Mouse (Mus musculus): Measurements from ENCODE around the gene Rp9. TPM values are rescaled to one million over a fixed set of nuclear protein-coding genes. Genes with fewer than 3 reads are reported as not detected.

Gene Rp9
- polyA plus RNA-seq (2012; ENCODE audit: insufficient read depth, insufficient read length, low replicate concordance, missing spikeins), result not detected in 2 replicates

- no peak for TF ChIP-seq POLR2A (IDR thresholded peaks at IDR 0.05; ENCODE audit: insufficient read depth, low read depth, low read length)
- no peak within 1 kb of the TSS for H3K27ac ChIP-seq (ENCODE audit: insufficient read depth, low read depth, low read length)
- H3K4me3 ChIP-seq (ENCODE audit: insufficient read depth, low read depth, low read length), result no peak within 1 kb of the TSS
- 90% methylated on average over 3 of the region's 3 CpGs for WGBS
- no peaks in the 10 kb centered on the region for H3K4me1 ChIP-seq (ENCODE audit: control insufficient read depth, insufficient read depth, low read length)
These were observed at the start of gene Rp9 for GRCm38 (mm10) chr9:22469643-22470042. Gene Rp9 (minus strand): TSS chr9:22469743.

GRCm38 (mm10) chr9:22518394-22519041 lies 49.0 kb upstream of the Rp9 start:
- TF ChIP-seq POLR2A (IDR thresholded peaks at IDR 0.05; ENCODE audit: insufficient read depth, low read depth, low read length) (no peak), CTCF (IDR thresholded peaks at IDR 0.05; ENCODE audit: insufficient read depth, low read depth, low read length) (no peak)
- H3K27ac ChIP-seq (ENCODE audit: insufficient read depth, low read depth, low read length), result no peak overlapping the region
- H3K4me1 ChIP-seq (ENCODE audit: control insufficient read depth, insufficient read depth, low read length), result no peaks in the 10 kb centered on the region
- H3K4me3 ChIP-seq (ENCODE audit: insufficient read depth, low read depth, low read length), result no peak overlapping the region
- WGBS, result 96% methylated on average over 3 of the region's 3 CpGs

- WGBS, result 94% methylated on average over 4 of the region's 4 CpGs
- H3K27ac ChIP-seq (ENCODE audit: insufficient read depth, low read depth, low read length), result no peak overlapping the region
- no peak overlapping the region for H3K4me3 ChIP-seq (ENCODE audit: insufficient read depth, low read depth, low read length)
- TF ChIP-seq POLR2A (IDR thresholded peaks at IDR 0.05; ENCODE audit: insufficient read depth, low read depth, low read length) (no peak), CTCF (IDR thresholded peaks at IDR 0.05; ENCODE audit: insufficient read depth, low read depth, low read length) (no peak)
- no peaks in the 10 kb centered on the region for H3K4me1 ChIP-seq (ENCODE audit: control insufficient read depth, insufficient read depth, low read length)
These were observed 45.5 kb upstream of the Rp9 start for GRCm38 (mm10) chr9:22515076-22515475.

GRCm38 (mm10) chr9:22505574-22505973 lies 36.0 kb upstream of the Rp9 start:
- WGBS, result 97% methylated on average over 2 of the region's 2 CpGs
- Histone ChIP-seq H3K4me3 (ENCODE audit: insufficient read depth, low read depth, low read length) (no peak overlapping the region), H3K27ac (ENCODE audit: insufficient read depth, low read depth, low read length) (no peak overlapping the region), H3K4me1 (ENCODE audit: control insufficient read depth, insufficient read depth, low read length) (peaks cover 4% of the 10 kb centered on the region)
- TF ChIP-seq CTCF (IDR thresholded peaks at IDR 0.05; ENCODE audit: insufficient read depth, low read depth, low read length) (no peak), POLR2A (IDR thresholded peaks at IDR 0.05; ENCODE audit: insufficient read depth, low read depth, low read length) (no peak)

- H3K4me1 ChIP-seq (ENCODE audit: control insufficient read depth, insufficient read depth, low read length), result peaks cover 4% of the 10 kb centered on the region
- H3K27ac ChIP-seq (ENCODE audit: insufficient read depth, low read depth, low read length), result no peak overlapping the region
- no peak for TF ChIP-seq POLR2A (IDR thresholded peaks at IDR 0.05; ENCODE audit: insufficient read depth, low read depth, low read length)
- TF ChIP-seq CTCF (IDR thresholded peaks at IDR 0.05; ENCODE audit: insufficient read depth, low read depth, low read length), result no peak
- H3K4me3 ChIP-seq (ENCODE audit: insufficient read depth, low read depth, low read length), result no peak overlapping the region
- WGBS, result 90% methylated on average over 5 of the region's 5 CpGs
These were observed 34.0 kb upstream of the Rp9 start for GRCm38 (mm10) chr9:22503581-22503980.

GRCm38 (mm10) chr9:22502972-22503371 lies 33.4 kb upstream of the Rp9 start:
- Histone ChIP-seq H3K4me3 (ENCODE audit: insufficient read depth, low read depth, low read length) (no peak overlapping the region), H3K27ac (ENCODE audit: insufficient read depth, low read depth, low read length) (no peak overlapping the region), H3K4me1 (ENCODE audit: control insufficient read depth, insufficient read depth, low read length) (peaks cover 4% of the 10 kb centered on the region)
- TF ChIP-seq CTCF (IDR thresholded peaks at IDR 0.05; ENCODE audit: insufficient read depth, low read depth, low read length) (no peak), POLR2A (IDR thresholded peaks at IDR 0.05; ENCODE audit: insufficient read depth, low read depth, low read length) (no peak)
- 31% methylated on average over 2 of the region's 2 CpGs for WGBS

GRCm38 (mm10) chr9:22497021-22497767 lies 27.7 kb upstream of the Rp9 start:
- 92% methylated on average over 6 of the region's 6 CpGs for WGBS
- H3K4me3 ChIP-seq (ENCODE audit: insufficient read depth, low read depth, low read length), result no peak overlapping the region

GRCm38 (mm10) chr9:22495133-22495532 lies 25.6 kb upstream of the Rp9 start:
- 96% methylated on average over 2 of the region's 2 CpGs for WGBS
- H3K4me1 ChIP-seq (ENCODE audit: control insufficient read depth, insufficient read depth, low read length), result no peaks in the 10 kb centered on the region
- H3K4me3 ChIP-seq (ENCODE audit: insufficient read depth, low read depth, low read length), result no peak overlapping the region
- H3K27ac ChIP-seq (ENCODE audit: insufficient read depth, low read depth, low read length), result no peak overlapping the region
- TF ChIP-seq POLR2A (IDR thresholded peaks at IDR 0.05; ENCODE audit: insufficient read depth, low read depth, low read length), result no peak
- TF ChIP-seq CTCF (IDR thresholded peaks at IDR 0.05; ENCODE audit: insufficient read depth, low read depth, low read length), result no peak

More at GRCm38 (mm10) chr9:22497021-22497767, 27.7 kb upstream of the Rp9 start:
- H3K27ac ChIP-seq (ENCODE audit: insufficient read depth, low read depth, low read length), result no peak overlapping the region
- H3K4me1 ChIP-seq (ENCODE audit: control insufficient read depth, insufficient read depth, low read length), result no peaks in the 10 kb centered on the region
- no peak for TF ChIP-seq POLR2A (IDR thresholded peaks at IDR 0.05; ENCODE audit: insufficient read depth, low read depth, low read length)
- TF ChIP-seq CTCF (IDR thresholded peaks at IDR 0.05; ENCODE audit: insufficient read depth, low read depth, low read length), result no peak

- no peak overlapping the region for H3K4me3 ChIP-seq (ENCODE audit: insufficient read depth, low read depth, low read length)
- no peaks in the 10 kb centered on the region for H3K4me1 ChIP-seq (ENCODE audit: control insufficient read depth, insufficient read depth, low read length)
- TF ChIP-seq CTCF (IDR thresholded peaks at IDR 0.05; ENCODE audit: insufficient read depth, low read depth, low read length), result no peak
- TF ChIP-seq POLR2A (IDR thresholded peaks at IDR 0.05; ENCODE audit: insufficient read depth, low read depth, low read length), result no peak
- 93% methylated on average over 9 of the region's 9 CpGs for WGBS
- no peak overlapping the region for H3K27ac ChIP-seq (ENCODE audit: insufficient read depth, low read depth, low read length)
These were observed 24.8 kb upstream of the Rp9 start for GRCm38 (mm10) chr9:22494203-22494807.
